Comparison of ENCODE assay signal across 35 mouse cellular contexts in the genomic region with DNA sequence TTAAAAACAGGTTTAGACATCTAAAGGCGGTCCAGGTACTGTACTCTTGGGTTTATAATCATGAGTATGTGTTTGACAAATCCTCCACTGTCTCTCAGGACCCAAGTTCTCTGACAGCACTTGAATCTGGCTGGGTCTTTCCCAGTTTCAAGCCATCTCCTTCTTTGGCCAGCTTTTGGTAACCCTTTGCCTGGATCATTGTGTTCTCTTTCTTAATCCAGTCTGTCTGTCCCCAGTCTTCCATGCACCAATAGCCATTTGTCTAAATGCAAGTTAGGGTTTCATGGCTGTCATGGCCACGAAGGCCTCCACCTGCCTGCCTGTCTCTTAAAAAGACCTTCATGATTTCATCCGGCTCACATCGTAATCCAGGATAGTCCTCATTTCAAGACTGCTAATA.
"Had no signal": no experiment of that assay in that cellular context is flagged by ENCODE, and none has a peak within 500 bp of the region (broad histone marks: within the 10 kb centered on the region; RNA-seq: fewer than 3 reads in every experiment).

No protein-coding gene starts in this region.

- H3K9me3 ChIP-seq: heart, embryonic 10.5 days; heart, embryonic 12.5 days; heart, embryonic 13.5 days; heart, embryonic 15.5 days; hindbrain, embryonic 12.5 days; hindbrain, embryonic 13.5 days; hindbrain, embryonic 15.5 days; intestine, embryonic 15.5 days; kidney, embryonic 15.5 days had no signal

- H3K27me3 ChIP-seq: heart, embryonic 12.5 days; heart, embryonic 13.5 days; heart, embryonic 15.5 days; hindbrain, embryonic 12.5 days; hindbrain, embryonic 13.5 days; hindbrain, embryonic 15.5 days; intestine, embryonic 15.5 days; kidney, embryonic 15.5 days had no signal

- H3K36me3 ChIP-seq: heart, embryonic 10.5 days; heart, embryonic 12.5 days; heart, embryonic 13.5 days; heart, embryonic 15.5 days; hindbrain, embryonic 10.5 days; hindbrain, embryonic 12.5 days; hindbrain, embryonic 13.5 days; hindbrain, embryonic 15.5 days; intestine, embryonic 15.5 days; kidney, embryonic 15.5 days had no signal

- H3K27ac ChIP-seq: heart, embryonic 10.5 days; heart, embryonic 13.5 days; heart, embryonic 15.5 days; hindbrain, embryonic 10.5 days; hindbrain, embryonic 12.5 days; hindbrain, embryonic 13.5 days; hindbrain, embryonic 14.5 days; hindbrain, embryonic 15.5 days; hindbrain, postnatal 0 days; intestine, embryonic 15.5 days; kidney, embryonic 15.5 days; kidney, postnatal 0 days; layer of hippocampus, adult 2 months had no signal

- DNase-seq: heart, postnatal 10 days; heart, postnatal 14 days; heart, postnatal 36 days; heart, postnatal 4 days; kidney, adult 11 months; kidney, adult 18-20 months; kidney, adult 2 months; kidney, adult 8-10 months; kidney, adult 9 months; kidney, postnatal 10 days; kidney, postnatal 14 days; kidney, postnatal 25 days; kidney, postnatal 36 days; kidney, postnatal 4 days; layer of hippocampus, adult 9-11 months; layer of hippocampus, postnatal 36 days had no signal

- H3K4me2 ChIP-seq: heart, embryonic 11.5 days; heart, embryonic 12.5 days; heart, embryonic 13.5 days; heart, embryonic 15.5 days; hindbrain, embryonic 12.5 days; hindbrain, embryonic 13.5 days; hindbrain, embryonic 14.5 days; hindbrain, embryonic 15.5 days; intestine, embryonic 15.5 days; kidney, embryonic 15.5 days had no signal

- H3K9ac ChIP-seq: heart, embryonic 12.5 days; heart, embryonic 13.5 days; heart, embryonic 15.5 days; hindbrain, embryonic 12.5 days; hindbrain, embryonic 13.5 days; hindbrain, embryonic 14.5 days; hindbrain, embryonic 15.5 days; intestine, embryonic 15.5 days; kidney, embryonic 15.5 days had no signal

- H3K4me1 ChIP-seq: heart, embryonic 10.5 days; heart, embryonic 12.5 days; heart, embryonic 13.5 days; heart, embryonic 15.5 days; hindbrain, embryonic 12.5 days; hindbrain, embryonic 13.5 days; hindbrain, embryonic 15.5 days; intestine, embryonic 15.5 days had no signal

- ATAC-seq: hindbrain, embryonic 16.5 days; hindbrain, postnatal 0 days; inflammation-experienced regulatory T-cells, adult 6 months; intestine, embryonic 15.5 days; intestine, embryonic 16.5 days; intestine, postnatal 0 days had no signal

- H3K4me3 ChIP-seq: heart, embryonic 10.5 days; heart, embryonic 12.5 days; heart, embryonic 13.5 days; heart, embryonic 15.5 days; hindbrain, embryonic 10.5 days; hindbrain, embryonic 12.5 days; hindbrain, embryonic 13.5 days; hindbrain, embryonic 15.5 days; intestine, embryonic 15.5 days; kidney, embryonic 15.5 days; layer of hippocampus, adult 2 months had no signal
